Mouse (Mus musculus): ENCODE measurements around the gene Rnf11. TPM values are rescaled to one million over a fixed set of nuclear protein-coding genes. Genes with fewer than 3 reads are reported as not detected.
"Not testable (repeated sequence)": the region's sequence is repeated elsewhere in the genome, so short reads cannot be mapped to it uniquely, and the experiment has no call there.

Rnf11 gene
- polyA plus RNA-seq, 2 experiments from 2014 or later: 3.6 to 6.7 TPM

- ATAC-seq: no peak
Observed at GRCm38 (mm10) chr4:109410681-109411376, 73.7 kb downstream of the Rnf11 start.

- no peak for ATAC-seq
Observed at GRCm38 (mm10) chr4:109407701-109408485, 76.6 kb downstream of the Rnf11 start.

DNA sequence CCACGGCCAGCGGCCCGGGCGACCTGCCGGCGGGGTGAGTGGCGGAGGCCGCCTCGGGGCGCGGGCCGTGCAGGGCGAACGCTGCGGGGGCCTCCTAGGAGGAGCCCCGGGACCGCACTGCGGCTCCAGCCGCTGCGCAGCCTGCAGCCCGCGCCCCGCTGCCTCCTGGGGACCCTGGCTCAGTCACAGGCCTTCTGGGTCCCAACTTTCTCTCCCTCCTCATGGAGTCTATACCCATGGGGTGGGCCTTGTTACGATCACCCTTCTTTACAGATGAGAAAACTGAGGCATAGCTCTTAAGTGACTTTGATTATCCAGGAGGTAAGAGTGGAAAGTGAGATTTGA is 77.4 kb downstream of the Rnf11 start:
- ATAC-seq: no peak

DNA sequence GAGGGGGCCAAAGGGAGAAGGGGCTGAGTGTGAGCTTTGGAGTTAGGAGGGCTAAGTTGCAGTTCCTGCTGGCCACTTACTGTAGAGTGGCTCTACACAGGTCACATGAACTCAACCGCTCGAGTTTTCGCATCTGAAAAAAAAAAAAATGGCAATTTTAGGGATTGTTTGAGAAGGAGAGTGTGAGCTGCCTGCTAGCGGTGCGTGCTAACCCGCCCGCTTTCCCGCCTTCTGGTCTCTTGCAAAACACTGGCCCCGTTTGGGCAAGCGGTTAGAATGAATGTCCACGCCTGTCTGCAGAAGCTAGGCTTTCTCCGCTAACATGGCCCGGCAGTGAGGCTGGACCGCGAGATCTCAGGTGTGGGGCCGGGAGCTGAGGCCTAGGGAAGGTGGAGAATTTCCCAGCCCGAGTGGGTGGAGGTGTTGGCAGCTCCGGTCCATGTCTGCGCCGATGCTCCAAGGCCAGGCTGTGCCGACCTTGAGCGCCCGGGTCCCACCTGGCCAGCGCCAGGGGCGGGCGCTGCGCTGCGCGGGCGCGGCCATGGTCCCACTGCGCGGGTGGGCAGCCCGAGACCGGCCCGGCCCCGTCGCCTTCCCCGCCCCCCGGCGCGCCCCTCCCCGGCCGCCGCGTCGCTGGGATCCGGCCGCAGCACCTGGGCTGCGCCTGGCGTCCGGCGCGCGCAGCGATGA is 77.9 kb downstream of the Rnf11 start, which contains the start of gene Ttc39a:
TSS of gene Ttc39a (plus strand) at position 138 of the 690 bp plus-strand sequence.
- ATAC-seq: no peak

- no peak for ATAC-seq
Observed at GRCm38 (mm10) chr4:109406054-109406485, 78.5 kb downstream of the Rnf11 start.

GRCm38 (mm10) chr4:109405415-109405814 is 79.1 kb downstream of the Rnf11 start:
- ATAC-seq: no peak

- not testable (repeated sequence) for ATAC-seq
Observed at GRCm38 (mm10) chr4:109404908-109405307, 79.6 kb downstream of the Rnf11 start.

- no peak for ATAC-seq
Observed at GRCm38 (mm10) chr4:109401176-109401689, 83.3 kb downstream of the Rnf11 start.

Other genes starting within 250 kb of the Rnf11 start
- gene Eps15, start 204.5 kb downstream of the Rnf11 start, polyA plus RNA-seq (2017; shearing (Covaris generic)): 10 to 100 TPM; 77.7 to 82.2 TPM
- gene Ttc39a, start 78.1 kb downstream of the Rnf11 start, polyA plus RNA-seq (2017; shearing (Covaris generic)): not detected
- not detected for gene 4930522H14Rik, start 46.6 kb upstream of the Rnf11 start, polyA plus RNA-seq (2017; shearing (Covaris generic))
- 10 to 100 TPM; 13.2 to 17.1 TPM for gene Cdkn2c, start 182.5 kb upstream of the Rnf11 start, polyA plus RNA-seq (2017; shearing (Covaris generic))
- 1 to 10 TPM; 3.2 to 7.3 TPM for gene Faf1, start 191.9 kb upstream of the Rnf11 start, polyA plus RNA-seq (2017; shearing (Covaris generic))